Mouse (Mus musculus) forebrain, embryonic 16.5 days (tissue): ENCODE results near the gene Pde6b. TPM values are rescaled to one million over a fixed set of nuclear protein-coding genes. Genes with fewer than 3 reads are reported as not detected.

Experiments
- ATAC-seq: fragments of 200-750 bp; cut with Nextera tagmentation; 2 replicates; pipeline ENCODE4 v1.8.0; 2017; ENCODE audit warnings: mild to moderate bottlenecking, moderate library complexity
- H3K27ac ChIP-seq: fragments of 300-500 bp; sonication (generic); 2 replicates; pipeline ENCODE4 v1.5.1; 2014; ENCODE audit warnings: low read length, control low read depth
- H3K27me3 ChIP-seq: fragments of 300-500 bp; sonication (generic); replicated peaks from 2 replicates; pipeline ENCODE4 v1.6.1; 2014; ENCODE audit warnings: low read length; ENCODE audit not compliant: control insufficient read depth, insufficient read depth
- H3K36me3 ChIP-seq: fragments of 300-500 bp; sonication (generic); 2 replicates; pipeline ENCODE4 v1.6.1; 2014; ENCODE audit not compliant: control insufficient read depth, insufficient read depth
- H3K4me1 ChIP-seq: fragments of 300-500 bp; sonication (generic); replicated peaks from 2 replicates; pipeline ENCODE4 v1.6.1; 2014; ENCODE audit warnings: low read length; ENCODE audit not compliant: control insufficient read depth, insufficient read depth
- H3K4me2 ChIP-seq: fragments of 300-500 bp; sonication (generic); 2 replicates; pipeline ENCODE4 v1.6.1; 2014; ENCODE audit warnings: mild to moderate bottlenecking, low read length, control low read depth
- H3K4me3 ChIP-seq: fragments of 300-500 bp; sonication (generic); replicated peaks from 2 replicates; pipeline ENCODE4 v1.5.1; 2014; ENCODE audit warnings: mild to moderate bottlenecking, low read length, control low read depth
- H3K9ac ChIP-seq: fragments of 300-500 bp; sonication (generic); replicated peaks from 2 replicates; pipeline ENCODE4 v1.6.1; 2014; ENCODE audit warnings: low read depth, low read length, control low read depth
- H3K9me3 ChIP-seq: fragments of 300-500 bp; sonication (generic); 2 replicates; pipeline ENCODE4 v1.6.1; 2016; ENCODE audit warnings: low read length; ENCODE audit not compliant: control insufficient read depth
- WGBS: fragments of 180-500 bp; shearing (Covaris S2); extraction: QIAGEN DNeasy Blood & Tissue Kit; methylation state at CpG from one replicate; pipeline ENCODE4 v1.1.7; 2014; 5-methylcytosine and 5-hydroxymethylcytosine counted together
- polyA plus RNA-seq: library from polyadenylated mRNA; unstranded; fragments of >200 nt; fragmentation: Nextera tagmentation; extraction: Ambion mirVana; gene quantifications from 2 replicates; pipeline ENCODE4 v1.2.1, GENCODE M21; 2015

The Pde6b gene
- polyA plus RNA-seq, 1 experiment from 2014 or later, result not detected

DNA sequence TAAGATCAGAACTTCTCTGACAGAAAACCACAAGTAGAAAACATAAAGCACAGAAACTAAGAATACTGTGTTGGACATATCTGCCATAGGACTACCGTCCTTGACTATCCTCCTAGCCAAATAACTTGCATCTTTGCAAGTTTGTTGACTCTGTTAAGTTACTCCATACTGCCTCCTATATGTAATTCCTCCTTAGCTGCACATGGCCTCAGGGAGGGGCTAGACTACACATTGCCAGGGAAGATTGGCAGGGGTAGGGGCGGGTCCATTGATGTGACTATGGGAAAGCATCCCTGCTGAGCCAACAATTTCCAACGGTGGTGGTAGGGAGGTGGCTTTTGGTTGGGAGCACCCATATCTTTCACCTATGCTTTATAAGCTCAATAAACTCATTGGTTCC lies 25.9 kb upstream of the Pde6b start:
- Histone ChIP-seq H3K27me3 (peaks cover 40% of the 10 kb centered on the region), H3K36me3 (no peaks in the 10 kb centered on the region), H3K27ac (no peak overlapping the region), H3K9ac (no peak overlapping the region), H3K4me2 (no peak overlapping the region), H3K4me3 (no peak overlapping the region), H3K4me1 (peaks cover 11% of the 10 kb centered on the region), H3K9me3 (no peaks in the 10 kb centered on the region)
- WGBS, result 27% methylated on average over 3 of the region's 3 CpGs
- ATAC-seq, result no peak

DNA sequence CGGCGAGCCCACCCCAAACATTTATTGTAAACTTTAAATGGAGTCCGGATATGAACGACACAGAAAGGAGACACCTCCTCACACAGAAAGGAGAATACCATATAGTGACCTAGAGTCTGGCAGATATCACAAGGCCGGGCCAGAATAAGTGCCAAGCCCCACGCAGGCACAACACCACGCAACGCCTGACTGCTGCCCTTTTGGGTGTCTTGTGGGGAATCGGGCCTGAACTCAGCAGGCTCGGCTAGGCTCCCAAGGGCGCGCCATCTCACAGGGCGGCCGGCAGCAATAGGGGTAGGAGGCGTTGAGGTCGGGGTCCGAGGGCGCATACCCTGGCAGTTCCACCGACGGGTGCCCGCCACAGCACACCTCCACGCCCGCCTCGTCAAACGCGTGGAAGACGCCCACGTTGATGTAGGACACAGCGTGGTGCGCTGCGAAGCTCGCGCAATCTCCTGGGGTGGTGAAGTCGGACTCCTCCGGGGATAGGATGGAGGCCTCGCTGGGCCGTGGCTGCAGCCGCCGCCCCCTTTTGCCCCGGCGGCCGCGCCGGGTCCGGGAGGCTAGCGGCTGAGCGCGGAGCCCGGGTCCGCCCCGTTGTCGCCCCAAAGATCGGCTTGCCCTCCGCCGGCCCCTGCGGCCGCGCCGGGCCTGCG lies 21.7 kb upstream of the Pde6b start:
- Histone ChIP-seq H3K4me1 (peaks cover 30% of the 10 kb centered on the region), H3K9ac (peak overlapping the region; percentile 73), H3K36me3 (no peaks in the 10 kb centered on the region), H3K27ac (no peak overlapping the region), H3K27me3 (peaks cover 77% of the 10 kb centered on the region), H3K4me2 (peak overlapping the region; percentile 62), H3K9me3 (no peaks in the 10 kb centered on the region), H3K4me3 (peak overlapping the region; percentile 64)
- ATAC-seq, result peak; percentile 35
- WGBS, result 1% methylated on average over 60 of the region's 60 CpGs

DNA sequence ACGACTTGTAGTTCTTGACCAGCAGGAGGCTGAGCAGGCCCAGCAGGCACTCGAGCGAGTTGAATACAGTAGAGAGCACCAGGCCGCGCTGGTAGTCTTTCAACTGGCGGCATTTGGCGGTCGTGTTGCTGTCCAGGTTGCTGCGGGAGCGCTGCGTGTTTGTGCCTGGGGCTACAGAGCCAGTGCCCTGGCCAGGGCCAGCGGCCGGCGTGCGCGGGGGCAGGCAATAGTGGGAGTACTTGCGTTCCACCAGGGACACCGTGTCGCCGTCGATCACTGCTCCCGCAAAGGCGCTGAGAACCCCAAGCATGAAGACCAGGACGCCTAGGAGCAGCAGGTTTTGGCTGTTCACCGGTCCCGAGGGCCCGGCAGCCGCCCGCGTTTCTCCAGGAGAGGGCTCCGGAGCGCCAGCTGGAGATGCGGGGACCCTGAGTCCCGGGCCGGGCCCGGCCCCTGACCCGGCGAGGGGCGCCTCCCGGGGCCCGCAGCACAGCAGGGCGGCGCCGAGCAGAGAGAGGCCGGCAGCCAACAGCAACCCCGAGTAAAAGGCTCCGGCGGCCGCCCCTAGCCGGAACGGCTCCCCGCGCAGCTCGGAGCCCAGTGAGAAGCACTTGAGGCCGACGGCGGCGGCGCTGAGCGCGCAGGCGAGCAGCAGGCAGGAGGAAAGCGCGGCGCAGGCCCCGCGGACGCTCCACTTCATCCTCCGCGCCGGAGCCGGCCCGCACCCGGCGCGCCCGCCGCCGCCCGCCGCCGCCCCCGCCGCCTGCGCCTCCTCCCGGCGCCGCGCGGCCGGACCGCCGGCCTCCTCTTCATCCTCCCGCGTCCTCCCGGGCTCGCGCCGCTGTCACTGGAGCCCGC lies 21.0 kb upstream of the Pde6b start:
- Histone ChIP-seq H3K4me1 (peaks cover 30% of the 10 kb centered on the region), H3K9me3 (no peaks in the 10 kb centered on the region), H3K27me3 (peaks cover 83% of the 10 kb centered on the region), H3K4me3 (peak overlapping the region; percentile 64), H3K9ac (peak overlapping the region; percentile 73), H3K27ac (no peak overlapping the region), H3K36me3 (no peaks in the 10 kb centered on the region), H3K4me2 (peak overlapping the region; percentile 62)
- WGBS, result under 1% methylated on average over 89 of the region's 100 CpGs
- peak; percentile 50 for ATAC-seq

DNA sequence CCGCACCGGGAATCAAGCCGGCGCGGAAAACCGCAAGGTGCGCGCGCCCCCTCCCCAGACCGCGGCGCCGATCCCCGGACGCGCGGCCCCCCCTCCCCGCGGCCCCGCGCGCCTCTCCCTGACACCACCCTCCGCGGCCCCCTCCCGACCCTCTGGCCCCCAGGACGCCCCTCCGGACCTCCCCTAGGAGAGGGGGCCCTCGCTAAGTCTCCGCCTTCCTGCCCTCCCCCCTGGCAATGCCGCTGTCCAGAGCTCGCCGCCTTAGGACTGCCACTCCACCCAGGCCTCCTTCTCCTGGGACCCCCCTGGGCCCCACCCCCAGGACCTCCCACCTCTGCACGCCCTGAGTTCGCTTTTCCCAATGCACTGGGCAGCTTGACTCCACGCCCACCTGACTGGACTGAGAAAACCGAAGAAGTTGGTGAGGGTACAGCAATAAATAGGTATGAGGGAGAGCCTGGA lies 20.3 kb upstream of the Pde6b start, which contains the start of gene Gm42517:
Gm42517 (minus strand) TSS at position 52 of the 462 bp plus-strand sequence.
- Histone ChIP-seq H3K4me2 (peak within 1 kb of the TSS; percentile 62), H3K36me3 (no peaks in the 10 kb centered on the region), H3K27ac (no peak within 1 kb of the TSS), H3K27me3 (peaks cover 89% of the 10 kb centered on the region), H3K9me3 (no peaks in the 10 kb centered on the region), H3K9ac (peak within 1 kb of the TSS; percentile 73), H3K4me3 (peak within 1 kb of the TSS; percentile 64), H3K4me1 (peaks cover 30% of the 10 kb centered on the region)
- 2% methylated on average over 21 of the region's 36 CpGs for WGBS
- ATAC-seq, result peak; percentile 9; the same call in 1 of the 2 replicates

DNA sequence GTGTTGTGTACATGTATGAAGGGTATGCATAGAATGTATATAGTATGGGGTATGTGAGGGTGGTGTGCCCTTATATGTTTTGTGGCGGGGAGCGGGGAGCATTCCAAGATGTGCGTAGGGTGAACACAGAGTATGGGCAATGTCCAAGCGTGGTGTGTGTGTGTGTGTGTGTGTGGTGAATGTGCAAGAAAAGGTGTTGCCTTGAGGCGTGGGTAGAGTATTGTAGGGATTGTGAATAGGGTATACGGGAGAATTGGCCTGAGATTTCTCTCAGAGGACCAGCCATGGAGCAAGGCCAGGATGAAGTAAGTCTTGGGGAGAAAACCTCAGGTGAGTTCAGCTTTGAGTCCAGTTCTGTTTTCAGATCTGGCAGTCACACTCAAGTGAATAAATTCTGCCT lies 19.7 kb upstream of the Pde6b start:
- Histone ChIP-seq H3K4me2 (peak overlapping the region; percentile 62), H3K9ac (peak overlapping the region; percentile 36), H3K27me3 (peaks cover 83% of the 10 kb centered on the region), H3K9me3 (no peaks in the 10 kb centered on the region), H3K4me3 (peak overlapping the region; percentile 64), H3K4me1 (peaks cover 30% of the 10 kb centered on the region), H3K36me3 (no peaks in the 10 kb centered on the region), H3K27ac (no peak overlapping the region)
- 2% methylated on average over 6 of the region's 6 CpGs for WGBS
- ATAC-seq, result peak; percentile 25

DNA sequence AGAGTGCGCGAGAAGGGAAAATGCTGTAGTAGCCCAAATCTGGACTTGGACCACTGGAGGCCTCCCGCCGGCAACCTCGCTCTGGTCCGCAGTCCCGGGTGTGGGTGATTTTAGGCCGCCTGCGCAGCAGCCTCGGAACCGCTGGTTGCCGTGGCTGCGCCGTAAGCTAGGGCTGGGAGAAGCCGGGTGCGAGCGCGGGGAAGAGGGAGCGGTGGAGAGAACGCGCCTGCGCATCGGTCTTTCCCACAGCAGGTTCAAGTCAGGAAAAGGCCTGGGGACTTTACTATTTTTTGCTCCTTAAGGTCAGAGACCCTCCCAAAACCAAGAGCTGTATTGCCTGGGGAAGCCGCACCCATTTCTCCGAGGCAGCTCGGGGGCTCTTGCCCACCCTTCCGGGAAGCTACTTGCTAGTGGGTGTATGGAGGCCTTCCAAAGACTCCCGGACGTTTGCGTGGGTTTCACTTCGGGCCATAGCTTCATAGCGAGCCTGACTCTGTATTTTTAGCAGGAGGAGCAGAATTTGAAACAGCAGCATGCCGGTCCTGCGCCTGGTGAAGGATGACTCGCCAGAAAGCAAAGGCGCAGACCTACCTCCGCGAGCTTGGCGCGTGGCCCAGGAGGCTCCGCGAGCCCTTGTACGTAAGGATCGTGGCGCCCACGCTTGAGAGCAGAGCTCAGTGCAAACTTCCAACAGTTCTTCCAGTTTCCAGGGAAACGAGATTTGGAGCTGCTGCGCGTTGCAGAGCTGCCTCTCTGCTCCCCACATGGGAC lies 19.2 kb upstream of the Pde6b start:
- peak overlapping the region; percentile 36 for H3K9ac ChIP-seq
- ATAC-seq, result peak; percentile 62
- H3K4me1 ChIP-seq, result peaks cover 30% of the 10 kb centered on the region
- peaks cover 77% of the 10 kb centered on the region for H3K27me3 ChIP-seq
- no peak overlapping the region for H3K27ac ChIP-seq
- H3K9me3 ChIP-seq, result no peaks in the 10 kb centered on the region
- peak overlapping the region; percentile 64 for H3K4me3 ChIP-seq
- peak overlapping the region; percentile 62 for H3K4me2 ChIP-seq
- under 1% methylated on average over 49 of the region's 49 CpGs for WGBS
- no peaks in the 10 kb centered on the region for H3K36me3 ChIP-seq

DNA sequence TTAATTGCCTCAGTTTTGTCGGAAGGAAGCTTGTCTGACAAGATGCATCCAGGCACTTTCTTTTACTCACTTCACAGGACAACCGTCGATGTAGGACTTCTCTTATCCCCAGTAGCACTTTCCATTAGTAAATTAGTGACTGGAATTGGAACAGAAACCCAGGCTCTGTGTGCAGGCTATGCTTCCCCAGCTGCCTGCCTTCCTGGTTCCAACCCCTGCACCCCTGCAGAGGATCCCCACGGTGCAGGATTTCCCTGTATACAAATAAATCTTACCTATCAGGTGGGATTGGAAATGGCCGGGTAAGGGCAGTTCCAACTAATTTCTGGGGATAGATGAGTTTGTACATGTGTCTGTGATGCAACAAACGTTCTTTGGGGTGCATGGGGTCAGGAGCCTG lies 18.2 kb upstream of the Pde6b start:
- H3K27ac ChIP-seq, result no peak overlapping the region
- 2% methylated on average over 6 of the region's 6 CpGs for WGBS
- peaks cover 30% of the 10 kb centered on the region for H3K4me1 ChIP-seq
- H3K9ac ChIP-seq, result no peak overlapping the region
- no peak overlapping the region for H3K4me2 ChIP-seq
- H3K4me3 ChIP-seq, result no peak overlapping the region
- ATAC-seq, result no peak
- peaks cover 71% of the 10 kb centered on the region for H3K27me3 ChIP-seq
- no peaks in the 10 kb centered on the region for H3K36me3 ChIP-seq
- no peaks in the 10 kb centered on the region for H3K9me3 ChIP-seq

DNA sequence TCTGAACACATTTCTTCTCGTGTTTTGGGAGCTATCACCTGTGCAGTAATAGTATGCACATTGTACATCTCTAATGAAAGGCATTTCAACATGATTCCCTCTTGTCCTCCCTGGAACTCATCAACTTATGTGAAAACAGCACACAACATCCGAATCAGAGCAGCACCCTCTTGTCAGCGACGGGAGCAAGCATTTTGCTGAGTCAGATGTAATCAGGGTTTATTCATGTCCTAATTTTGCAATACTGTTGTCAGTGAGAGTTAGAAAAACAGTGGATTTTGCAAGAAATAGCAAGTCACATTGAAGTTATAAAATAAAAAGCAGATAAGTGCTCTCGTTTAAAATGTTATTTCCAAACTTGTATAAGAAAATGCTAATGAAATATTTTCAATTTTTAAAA lies 14.1 kb upstream of the Pde6b start:
- no peak overlapping the region for H3K27ac ChIP-seq
- peaks cover 34% of the 10 kb centered on the region for H3K27me3 ChIP-seq
- no peak for ATAC-seq
- no peaks in the 10 kb centered on the region for H3K9me3 ChIP-seq
- H3K4me1 ChIP-seq, result peaks cover 6% of the 10 kb centered on the region
- no peak overlapping the region for H3K4me2 ChIP-seq
- 67% methylated on average over 5 of the region's 5 CpGs for WGBS
- H3K4me3 ChIP-seq, result no peak overlapping the region
- H3K36me3 ChIP-seq, result no peaks in the 10 kb centered on the region
- H3K9ac ChIP-seq, result no peak overlapping the region

DNA sequence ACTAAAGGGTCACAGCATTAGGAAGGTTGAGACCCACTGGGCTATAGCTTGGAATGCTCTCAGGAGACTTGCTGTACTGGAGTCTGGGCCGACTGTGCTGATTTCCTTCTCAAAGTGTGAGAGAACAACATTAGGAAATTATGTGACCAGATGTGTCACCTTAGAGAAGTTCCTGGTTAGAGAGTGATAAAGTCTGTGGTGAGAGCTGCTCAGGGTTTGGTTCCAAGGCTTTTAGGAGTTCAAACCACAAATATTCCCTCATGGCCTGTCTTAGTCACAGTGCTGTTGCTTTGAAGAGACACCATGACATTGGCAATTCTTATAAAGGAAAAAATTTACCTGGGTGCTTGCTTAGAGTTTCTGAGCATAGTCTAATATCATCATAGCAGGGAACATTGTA lies 12.1 kb upstream of the Pde6b start:
- ATAC-seq, result no peak
- 73% methylated on average over 1 of the region's 1 CpGs for WGBS

More for the DNA sequence above, 12.1 kb upstream of the Pde6b start:
- no peaks in the 10 kb centered on the region for H3K9me3 ChIP-seq
- H3K36me3 ChIP-seq, result no peaks in the 10 kb centered on the region
- H3K4me2 ChIP-seq, result no peak overlapping the region
- H3K27ac ChIP-seq, result no peak overlapping the region
- no peak overlapping the region for H3K4me3 ChIP-seq
- no peak overlapping the region for H3K9ac ChIP-seq
- H3K27me3 ChIP-seq, result peaks cover 14% of the 10 kb centered on the region
- H3K4me1 ChIP-seq, result no peaks in the 10 kb centered on the region
